Mouse (Mus musculus) ES-E14 (cell line): ENCODE measurements around the gene Plxna2. TPM values are rescaled to one million over a fixed set of nuclear protein-coding genes. Genes with fewer than 3 reads are reported as not detected.

Experiments used
- DNase-seq: peaks from one replicate; pipeline ENCODE4 v3.0.0-alpha.2; 2013; ENCODE audit warnings: low read depth, low spot score
- H3K27ac ChIP-seq: 2 replicates; pipeline ENCODE4 v1.5.1; 2012; ENCODE audit warnings: low read depth, mild to moderate bottlenecking, low read length, moderate library complexity, mixed read lengths; ENCODE audit not compliant: poor library complexity, insufficient read depth, severe bottlenecking
- H3K36me3 ChIP-seq: 2 replicates; pipeline ENCODE4 v1.6.1; 2012; ENCODE audit warnings: mild to moderate bottlenecking, low read length, moderate library complexity, mixed read lengths; ENCODE audit not compliant: control insufficient read depth, poor library complexity, insufficient read depth, severe bottlenecking
- H3K4me1 ChIP-seq, 2 experiments: fragments of 150-350 bp in 1 of 2; sonication (generic) in 1 of 2; 2 replicates each; pipeline ENCODE4 v1.6.1; 2012; ENCODE audit warnings: low read length in 2 of 2, mild to moderate bottlenecking in 1 of 2, mixed read lengths in 1 of 2; ENCODE audit not compliant: control insufficient read depth in 2 of 2, insufficient read depth in 2 of 2, poor library complexity in 1 of 2
- H3K4me3 ChIP-seq, 2 experiments: fragments of 150-350 bp in 1 of 2; sonication (generic) in 1 of 2; 2 replicates each; pipeline ENCODE4 v1.5.1; 2012; ENCODE audit warnings: low read length in 2 of 2, low read depth in 1 of 2, mild to moderate bottlenecking in 1 of 2, mixed read lengths in 1 of 2; ENCODE audit not compliant: insufficient read depth in 1 of 2, poor library complexity in 1 of 2, severe bottlenecking in 1 of 2
- H3K9ac ChIP-seq: 2 replicates; pipeline ENCODE4 v1.6.1; 2012; ENCODE audit warnings: low read depth, mild to moderate bottlenecking, low read length, mixed read lengths; ENCODE audit not compliant: poor library complexity, insufficient read depth, severe bottlenecking
- H3K9me3 ChIP-seq: fragments of 150-350 bp; sonication (generic); 2 replicates; pipeline ENCODE4 v1.6.1; 2012; ENCODE audit warnings: low read depth, mild to moderate bottlenecking, low read length; ENCODE audit not compliant: control insufficient read depth, insufficient read depth
- CHD2 ChIP-seq: IDR thresholded peaks from 2 replicates; pipeline ENCODE4 v1.6.1; 2014; ENCODE audit warnings: mild to moderate bottlenecking, low read depth, low read length, inconsistent platforms
- HCFC1 ChIP-seq: IDR thresholded peaks from 2 replicates; pipeline ENCODE4 v1.6.1; 2012; ENCODE audit warnings: low read length, inconsistent platforms, borderline replicate concordance; ENCODE audit not compliant: insufficient read depth
- MAFK ChIP-seq: IDR thresholded peaks from 2 replicates; pipeline ENCODE4 v1.6.1; 2014; ENCODE audit warnings: mild to moderate bottlenecking, low read depth, low read length, inconsistent platforms; ENCODE audit not compliant: insufficient read depth
- ZC3H11A ChIP-seq: IDR thresholded peaks from 2 replicates; pipeline ENCODE4 v1.6.1; 2012; ENCODE audit warnings: low read depth, mild to moderate bottlenecking, inconsistent platforms, low read length, borderline replicate concordance
- ZNF384 ChIP-seq: IDR thresholded peaks from 2 replicates; pipeline ENCODE4 v1.6.1; 2012; ENCODE audit warnings: low read depth, low read length, inconsistent platforms
- in situ Hi-C, 2 experiments: fragments of 600-800 bp; cut with MboI; formaldehyde crosslinking; loops; one replicate each; pipeline ENCODE4 v1.15.1; 2025; ENCODE audit warnings: low sequenced_read_pairs in 2 of 2, inconsistent platforms in 1 of 2; ENCODE audit not compliant: unreplicated experiment in 2 of 2
- total RNA-seq: library from RNA; depleted of rRNA; stranded (reverse); fragments of 300-350 nt; gene quantifications from 2 replicates; pipeline ENCODE4 v1.2.3, GENCODE M21; 2012

The Plxna2 gene
- total RNA-seq, 1 experiment = 3.9 TPM

DNA sequence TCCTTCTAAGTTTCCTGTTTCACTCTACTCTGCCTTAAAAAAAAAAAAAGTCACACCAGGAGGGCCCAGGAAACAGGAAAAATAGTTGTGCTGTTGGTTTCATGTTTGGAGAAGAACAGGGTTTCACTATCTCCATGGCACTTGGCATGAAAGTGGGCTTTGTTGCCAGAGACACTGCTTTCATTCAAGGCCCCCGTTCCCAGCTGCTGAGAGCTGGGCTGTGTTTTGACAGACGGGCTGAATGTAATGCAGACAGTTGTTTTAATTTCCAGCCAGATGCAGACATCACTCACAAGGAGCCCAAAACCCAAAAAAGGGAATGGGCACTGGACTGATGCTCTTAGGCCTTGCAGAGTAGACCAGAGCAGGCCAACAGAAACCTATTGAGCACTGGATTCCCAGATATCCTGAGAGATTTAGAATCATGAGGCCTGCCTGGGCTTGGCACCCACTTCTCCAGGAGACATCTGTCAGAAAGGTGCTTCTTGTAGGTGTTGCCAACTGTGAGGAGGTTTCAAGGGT lies 124.9 kb downstream of the Plxna2 start:
- in situ Hi-C loops = no loop called here

DNA sequence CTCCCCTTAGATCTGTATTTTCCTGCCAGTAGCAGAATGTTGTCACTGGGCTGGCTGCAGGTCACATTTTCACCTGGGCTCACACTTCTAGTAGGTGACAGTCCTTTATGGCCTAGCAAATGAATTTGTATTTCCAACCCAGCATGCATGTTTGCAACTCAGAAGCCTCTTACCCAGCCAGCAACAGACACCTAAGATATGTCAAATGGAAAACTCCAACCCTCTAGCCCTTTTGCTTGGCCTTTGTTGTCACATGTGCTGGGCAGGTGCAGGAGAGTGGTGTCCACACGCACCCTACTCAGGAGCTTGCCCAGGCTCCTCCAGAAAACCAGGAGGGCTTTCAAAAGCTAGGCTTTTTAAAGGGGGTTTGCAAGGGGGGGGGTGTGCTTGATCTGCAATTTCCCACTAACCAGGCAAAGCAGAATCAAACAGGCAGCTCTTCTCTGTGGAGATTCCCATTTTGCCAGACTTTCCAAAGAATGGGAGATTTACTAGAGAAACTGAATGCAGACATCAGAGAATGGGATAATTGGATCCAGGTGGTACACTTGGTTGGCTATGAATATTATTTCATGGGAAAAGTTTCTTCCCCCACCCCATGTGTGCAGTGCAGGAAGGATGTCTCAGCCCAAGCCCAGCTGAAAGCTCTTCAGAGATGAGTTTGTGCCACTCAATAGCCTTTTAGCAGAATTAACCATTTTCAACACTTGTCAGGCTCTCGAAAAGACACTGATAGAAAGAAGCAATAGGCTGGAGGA lies 127.3 kb downstream of the Plxna2 start:
- no peak for DNase-seq

More for the DNA sequence above, 124.9 kb downstream of the Plxna2 start:
- TF ChIP-seq ZC3H11A (no peak), ZNF384 (no peak), CHD2 (no peak), MAFK (no peak), HCFC1 (no peak)
- peaks cover 2 to 7% of the 10 kb centered on the region in 2 experiments; a peak in 2 of 4 replicates for H3K4me1 ChIP-seq
- H3K4me3 ChIP-seq = no peak overlapping the region
- no peak overlapping the region for H3K27ac ChIP-seq
- no peak overlapping the region for H3K9ac ChIP-seq
- H3K9me3 ChIP-seq = no peaks in the 10 kb centered on the region
- no peak for DNase-seq
- no peaks in the 10 kb centered on the region for H3K36me3 ChIP-seq

GRCm38 (mm10) chr1:194746332-194747249 lies 128.6 kb downstream of the Plxna2 start:
- Histone ChIP-seq H3K4me1 (peaks cover 2 to 4% of the 10 kb centered on the region in 2 experiments; a peak in 2 of 4 replicates), H3K27ac (no peak overlapping the region), H3K9me3 (no peaks in the 10 kb centered on the region), H3K9ac (no peak overlapping the region), H3K36me3 (no peaks in the 10 kb centered on the region), H3K4me3 (no peak overlapping the region)
- in situ Hi-C loops = no loop called here
- peak; percentile 15 for DNase-seq
- TF ChIP-seq ZNF384 (no peak), HCFC1 (no peak), CHD2 (no peak), ZC3H11A (no peak), MAFK (no peak)

More for the DNA sequence above, 127.3 kb downstream of the Plxna2 start:
- Histone ChIP-seq H3K9ac (no peak overlapping the region), H3K27ac (no peak overlapping the region), H3K4me3 (no peak overlapping the region), H3K4me1 (peaks cover 2 to 4% of the 10 kb centered on the region in 2 experiments; a peak in 2 of 4 replicates), H3K36me3 (no peaks in the 10 kb centered on the region), H3K9me3 (no peaks in the 10 kb centered on the region)
- in situ Hi-C loops = no loop called here
- no peak for TF ChIP-seq ZC3H11A
- no peak for TF ChIP-seq CHD2
- no peak for TF ChIP-seq ZNF384
- TF ChIP-seq HCFC1 = no peak
- TF ChIP-seq MAFK = no peak

- no peak overlapping the region for H3K4me3 ChIP-seq
- H3K27ac ChIP-seq = no peak overlapping the region
- no peak for DNase-seq
- H3K4me1 ChIP-seq = peaks cover 2 to 4% of the 10 kb centered on the region in 2 experiments; a peak in 2 of 4 replicates
- H3K36me3 ChIP-seq = no peaks in the 10 kb centered on the region
- no peak overlapping the region for H3K9ac ChIP-seq
- in situ Hi-C loops = no loop called here
- H3K9me3 ChIP-seq = no peaks in the 10 kb centered on the region
- no peak for TF ChIP-seq HCFC1
- no peak for TF ChIP-seq ZNF384
- TF ChIP-seq CHD2 = no peak
- no peak for TF ChIP-seq ZC3H11A
- no peak for TF ChIP-seq MAFK
These were observed 129.2 kb downstream of the Plxna2 start for GRCm38 (mm10) chr1:194747258-194747657.
